Mouse (Mus musculus): ENCODE data around the gene Snx29. TPM values are rescaled to one million over a fixed set of nuclear protein-coding genes. Genes with fewer than 3 reads are reported as not detected.

The Snx29 gene
- polyA plus RNA-seq, 2 experiments, result 1.9 TPM

GRCm38 (mm10) chr16:11596599-11596998 is 273.9 kb downstream of the Snx29 start:
- H3K4me2 ChIP-seq (ENCODE audit: low read depth), result no peak overlapping the region
- no peaks in the 10 kb centered on the region for H3K36me3 ChIP-seq (replicated peaks; ENCODE audit: control insufficient read depth, insufficient read depth, low read depth)
- no peak for DNase-seq (ENCODE audit: low read depth in 3 of 3, low spot score in 3 of 3)
- WGBS (ENCODE audit: insufficient replicate concordance), result 77% methylated on average over 3 of the region's 3 CpGs
- ATAC-seq (ENCODE audit: insufficient read depth), result no peak
- H3K27ac ChIP-seq, result no peak overlapping the region
- H3K27me3 ChIP-seq (ENCODE audit: control insufficient read depth, insufficient read depth, low read length), result no peaks in the 10 kb centered on the region
- no peak for TF ChIP-seq EP300 (IDR thresholded peaks at IDR 0.05; ENCODE audit: low read depth)
- TF ChIP-seq CTCF (IDR thresholded peaks at IDR 0.05; ENCODE audit: low read depth), result no peak
- peaks cover 0 to 3% of the 10 kb centered on the region in 2 experiments; a peak in 1 of 4 replicates for H3K4me1 ChIP-seq (replicated peaks; ENCODE audit: control insufficient read depth in 2 of 2, insufficient read depth in 2 of 2, low read length in 1 of 2)
- no peaks in the 10 kb centered on the region for H3K9me3 ChIP-seq (ENCODE audit: control insufficient read depth, low read length)
- no peak overlapping the region for H3K4me3 ChIP-seq (ENCODE audit: insufficient read depth in 1 of 2, low read depth in 2 of 2, low read length in 2 of 2)
- H3K9ac ChIP-seq (replicated peaks), result no peak overlapping the region

DNA sequence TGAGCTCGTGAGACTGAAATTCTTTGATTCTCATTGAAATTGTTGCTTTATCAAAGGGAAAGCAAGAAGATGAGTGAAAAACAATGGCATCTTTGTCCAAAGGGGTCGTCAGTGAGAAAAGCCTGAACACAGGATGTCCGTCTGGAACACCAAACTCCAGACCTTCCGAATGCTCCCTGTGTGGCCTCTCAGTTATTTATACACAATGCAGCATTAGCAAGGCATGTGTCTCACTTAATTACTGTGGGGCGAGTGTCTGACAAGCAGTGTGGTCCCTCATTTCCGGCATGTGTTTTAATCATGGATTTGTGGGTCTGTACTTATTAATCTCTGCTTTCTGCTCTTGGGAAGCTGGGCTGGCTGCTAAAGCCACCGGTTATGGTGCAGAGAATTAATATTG is 275.1 kb downstream of the Snx29 start:
- no peak overlapping the region for H3K27ac ChIP-seq
- no peaks in the 10 kb centered on the region for H3K36me3 ChIP-seq (replicated peaks; ENCODE audit: control insufficient read depth, insufficient read depth, low read depth)
- no peak overlapping the region for H3K9ac ChIP-seq (replicated peaks)
- H3K4me1 ChIP-seq (replicated peaks; ENCODE audit: control insufficient read depth in 2 of 2, insufficient read depth in 2 of 2, low read length in 1 of 2), result peaks cover 3 to 7% of the 10 kb centered on the region in 2 experiments
- TF ChIP-seq CTCF (IDR thresholded peaks at IDR 0.05; ENCODE audit: low read depth) (no peak), EP300 (IDR thresholded peaks at IDR 0.05; ENCODE audit: low read depth) (no peak)
- H3K4me2 ChIP-seq (ENCODE audit: low read depth), result no peak overlapping the region
- no peaks in the 10 kb centered on the region for H3K27me3 ChIP-seq (ENCODE audit: control insufficient read depth, insufficient read depth, low read length)
- no peaks in the 10 kb centered on the region for H3K9me3 ChIP-seq (ENCODE audit: control insufficient read depth, low read length)
- no peak overlapping the region for H3K4me3 ChIP-seq (ENCODE audit: insufficient read depth in 1 of 2, low read depth in 2 of 2, low read length in 2 of 2)
- no peak for ATAC-seq (ENCODE audit: insufficient read depth)
- no peak for DNase-seq (ENCODE audit: low read depth in 3 of 3, low spot score in 3 of 3)
- WGBS (ENCODE audit: insufficient replicate concordance), result 60% methylated on average over 7 of the region's 7 CpGs

DNA sequence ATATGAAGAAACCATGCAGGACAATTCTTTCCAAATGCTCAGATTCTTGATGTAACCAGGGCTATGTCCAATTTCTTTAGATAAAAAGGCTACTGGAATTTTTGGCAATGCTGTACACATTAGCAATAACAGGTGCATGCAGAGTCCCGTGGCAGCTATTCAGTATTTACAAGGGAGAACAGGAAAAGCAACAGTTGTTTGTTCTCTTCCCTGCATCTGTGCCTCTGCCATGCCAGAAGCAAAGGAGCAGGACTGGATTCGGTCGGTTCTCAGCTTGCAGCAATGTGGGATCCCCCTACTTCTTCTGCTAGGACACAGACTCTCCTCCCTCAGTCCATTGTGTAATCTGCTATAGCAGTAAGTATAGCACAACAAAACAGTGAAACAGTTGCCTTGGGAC is 276.8 kb downstream of the Snx29 start:
- H3K9me3 ChIP-seq (ENCODE audit: control insufficient read depth, low read length), result no peaks in the 10 kb centered on the region
- no peak for DNase-seq (ENCODE audit: low read depth in 3 of 3, low spot score in 3 of 3)
- no peak for TF ChIP-seq EP300 (IDR thresholded peaks at IDR 0.05; ENCODE audit: low read depth)
- no peak overlapping the region for H3K27ac ChIP-seq
- H3K4me3 ChIP-seq (ENCODE audit: insufficient read depth in 1 of 2, low read depth in 2 of 2, low read length in 2 of 2), result no peak overlapping the region
- H3K36me3 ChIP-seq (replicated peaks; ENCODE audit: control insufficient read depth, insufficient read depth, low read depth), result no peaks in the 10 kb centered on the region
- H3K9ac ChIP-seq (replicated peaks), result no peak overlapping the region
- WGBS (ENCODE audit: insufficient replicate concordance), result 60% methylated on average over 3 of the region's 3 CpGs
- peaks cover 5 to 13% of the 10 kb centered on the region in 2 experiments for H3K4me1 ChIP-seq (replicated peaks; ENCODE audit: control insufficient read depth in 2 of 2, insufficient read depth in 2 of 2, low read length in 1 of 2)
- ATAC-seq (ENCODE audit: insufficient read depth), result no peak
- no peaks in the 10 kb centered on the region for H3K27me3 ChIP-seq (ENCODE audit: control insufficient read depth, insufficient read depth, low read length)
- H3K4me2 ChIP-seq (ENCODE audit: low read depth), result no peak overlapping the region

DNA sequence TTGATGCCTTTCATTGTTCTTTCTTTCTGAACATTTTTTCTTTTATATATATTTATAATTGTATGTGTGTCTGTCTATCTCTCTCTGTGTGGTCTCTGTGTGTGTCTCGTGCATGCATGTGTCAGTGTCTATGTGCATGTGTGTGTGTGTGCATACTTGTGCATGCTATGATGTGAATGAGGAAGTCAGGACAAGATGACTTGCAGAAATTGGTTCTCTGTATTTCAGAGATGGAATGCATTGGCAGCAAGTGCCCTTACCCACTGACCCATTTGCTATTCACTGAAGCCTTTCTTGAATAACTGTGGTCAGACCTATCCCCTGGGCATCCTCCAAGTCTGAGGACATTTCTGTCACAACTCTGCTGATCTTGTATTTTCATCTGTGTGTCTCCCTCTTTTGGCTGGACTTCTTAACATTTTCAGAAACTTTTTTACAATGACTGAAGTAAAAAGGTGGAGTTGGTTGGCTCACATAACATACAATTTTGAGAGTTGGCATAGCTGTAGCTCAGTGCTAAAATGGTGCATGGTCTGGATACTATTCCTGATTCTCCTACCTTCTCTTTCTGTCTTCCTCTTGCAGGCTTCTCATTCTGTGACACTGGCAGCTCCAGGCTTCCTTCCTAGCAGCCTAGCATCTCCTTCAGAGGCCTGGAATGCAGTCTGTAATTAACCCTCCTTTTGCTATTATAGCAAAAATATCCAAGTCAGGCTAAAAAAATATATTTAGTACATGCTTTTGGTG is 278.8 kb downstream of the Snx29 start:
- no peak overlapping the region for H3K27ac ChIP-seq
- peaks cover 11 to 21% of the 10 kb centered on the region in 2 experiments for H3K4me1 ChIP-seq (replicated peaks; ENCODE audit: control insufficient read depth in 2 of 2, insufficient read depth in 2 of 2, low read length in 1 of 2)
- no peak for TF ChIP-seq CTCF (IDR thresholded peaks at IDR 0.05; ENCODE audit: low read depth)
- no peaks in the 10 kb centered on the region for H3K9me3 ChIP-seq (ENCODE audit: control insufficient read depth, low read length)
- WGBS (ENCODE audit: insufficient replicate concordance), result 50% methylated on average over 1 of the region's 1 CpGs
- no peak for DNase-seq (ENCODE audit: low read depth in 3 of 3, low spot score in 3 of 3)
- ATAC-seq (ENCODE audit: insufficient read depth), result no peak
- H3K9ac ChIP-seq (replicated peaks), result no peak overlapping the region
- no peak overlapping the region for H3K4me3 ChIP-seq (ENCODE audit: insufficient read depth in 1 of 2, low read depth in 2 of 2, low read length in 2 of 2)
- H3K36me3 ChIP-seq (replicated peaks; ENCODE audit: control insufficient read depth, insufficient read depth, low read depth), result no peaks in the 10 kb centered on the region
- H3K4me2 ChIP-seq (ENCODE audit: low read depth), result no peak overlapping the region
- no peaks in the 10 kb centered on the region for H3K27me3 ChIP-seq (ENCODE audit: control insufficient read depth, insufficient read depth, low read length)

DNA sequence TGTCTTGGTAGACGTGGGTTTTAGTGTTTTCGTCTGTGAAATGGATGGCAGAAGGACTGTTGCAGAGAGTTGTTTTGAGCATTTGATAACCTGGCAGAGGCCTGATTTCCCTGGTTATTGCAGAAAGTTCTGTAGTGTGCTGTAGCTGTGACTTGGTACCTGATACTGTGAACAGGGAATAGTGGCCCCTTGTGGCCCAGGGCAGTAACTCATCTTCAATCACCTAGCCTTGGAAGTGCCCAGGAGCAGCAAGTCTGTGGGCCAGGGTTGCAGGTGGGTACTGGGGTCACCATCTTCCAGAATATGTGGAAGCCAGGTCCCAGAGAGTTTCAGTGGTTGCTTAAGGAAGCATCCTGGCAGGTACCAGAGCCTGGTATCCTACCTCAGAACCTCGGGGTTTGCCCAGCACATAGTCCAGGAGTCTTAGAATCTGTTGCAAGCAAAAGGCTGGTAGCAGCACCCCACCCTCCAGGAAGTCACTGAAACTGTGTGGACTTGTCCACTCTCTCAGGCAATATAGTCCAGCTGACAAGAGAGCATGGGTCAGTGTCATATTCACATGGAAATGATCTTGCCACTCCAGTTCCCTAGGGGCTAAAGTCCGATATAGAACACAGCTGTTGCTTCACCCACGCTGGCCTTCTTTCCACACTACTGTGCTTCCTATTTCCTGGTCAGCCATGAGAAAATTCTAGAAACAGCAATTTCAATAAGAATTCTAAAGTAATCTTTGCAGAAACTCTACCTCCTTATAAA is 281.1 kb downstream of the Snx29 start:
- H3K4me1 ChIP-seq (replicated peaks; ENCODE audit: control insufficient read depth in 2 of 2, insufficient read depth in 2 of 2, low read length in 1 of 2), result peaks cover 17 to 22% of the 10 kb centered on the region in 2 experiments
- TF ChIP-seq CTCF (IDR thresholded peaks at IDR 0.05; ENCODE audit: low read depth) (peak; percentile 88), EP300 (IDR thresholded peaks at IDR 0.05; ENCODE audit: low read depth) (no peak)
- H3K4me3 ChIP-seq (ENCODE audit: insufficient read depth in 1 of 2, low read depth in 2 of 2, low read length in 2 of 2), result no peak overlapping the region
- H3K9me3 ChIP-seq (ENCODE audit: control insufficient read depth, low read length), result no peaks in the 10 kb centered on the region
- ATAC-seq (ENCODE audit: insufficient read depth), result peak; percentile 72
- H3K27ac ChIP-seq, result no peak overlapping the region
- no peak overlapping the region for H3K9ac ChIP-seq (replicated peaks)
- no peak for DNase-seq (ENCODE audit: low read depth in 3 of 3, low spot score in 3 of 3)
- H3K36me3 ChIP-seq (replicated peaks; ENCODE audit: control insufficient read depth, insufficient read depth, low read depth), result no peaks in the 10 kb centered on the region
- H3K27me3 ChIP-seq (ENCODE audit: control insufficient read depth, insufficient read depth, low read length), result no peaks in the 10 kb centered on the region
- no peak overlapping the region for H3K4me2 ChIP-seq (ENCODE audit: low read depth)
- WGBS (ENCODE audit: insufficient replicate concordance), result 63% methylated on average over 5 of the region's 5 CpGs

Data from liver, embryonic 14.5 days (tissue).